Mouse (Mus musculus): Measurements from ENCODE around the gene Aknad1. TPM values are rescaled to one million over a fixed set of nuclear protein-coding genes. Genes with fewer than 3 reads are reported as not detected.

Aknad1 gene
- total RNA-seq, 2 experiments from 2014 or later = 0.14 to 0.30 TPM

DNA sequence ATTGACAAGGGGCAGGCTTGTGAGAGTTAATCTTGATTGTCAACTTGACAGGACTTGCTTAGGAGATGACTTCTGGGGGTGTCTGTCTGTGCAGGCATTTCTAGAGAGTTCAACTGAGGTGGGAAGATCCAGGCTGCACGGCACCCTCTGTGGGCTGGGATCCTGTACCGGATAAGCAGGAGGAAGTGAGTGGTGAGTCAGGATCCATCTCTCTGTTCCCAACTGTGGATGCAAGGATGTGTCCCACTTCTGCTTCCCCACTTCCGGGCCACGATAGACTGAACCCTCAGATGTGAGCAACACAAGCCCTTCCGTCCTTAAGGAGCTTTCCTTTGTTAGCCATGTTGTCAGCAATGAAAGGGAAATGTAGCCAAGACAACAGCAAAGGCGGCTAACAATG lies 47.1 kb downstream of the Aknad1 start:
- DNase-seq (ENCODE audit: low spot score) = no peak

- no peak for DNase-seq (ENCODE audit: low spot score)
Measured at GRCm38 (mm10) chr3:108787754-108788454, 48.4 kb downstream of the Aknad1 start.

DNA sequence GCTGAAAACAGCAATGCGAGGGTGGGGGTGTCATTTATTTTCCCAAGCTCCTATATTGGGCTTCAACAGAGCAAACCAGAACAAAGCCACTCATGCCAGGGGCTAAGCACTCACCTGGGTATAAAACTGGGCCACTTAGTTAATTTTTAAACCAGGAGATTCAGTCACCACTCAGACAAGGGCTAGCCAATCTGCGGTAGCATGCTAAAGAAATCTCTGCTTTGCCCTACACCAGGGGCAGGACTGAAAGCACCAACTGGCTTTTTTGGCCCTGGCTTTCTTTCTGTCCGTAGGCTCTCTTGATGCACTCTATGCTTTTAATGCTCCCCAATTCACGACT lies 49.0 kb downstream of the Aknad1 start:
- no peak for DNase-seq (ENCODE audit: low spot score)

DNA sequence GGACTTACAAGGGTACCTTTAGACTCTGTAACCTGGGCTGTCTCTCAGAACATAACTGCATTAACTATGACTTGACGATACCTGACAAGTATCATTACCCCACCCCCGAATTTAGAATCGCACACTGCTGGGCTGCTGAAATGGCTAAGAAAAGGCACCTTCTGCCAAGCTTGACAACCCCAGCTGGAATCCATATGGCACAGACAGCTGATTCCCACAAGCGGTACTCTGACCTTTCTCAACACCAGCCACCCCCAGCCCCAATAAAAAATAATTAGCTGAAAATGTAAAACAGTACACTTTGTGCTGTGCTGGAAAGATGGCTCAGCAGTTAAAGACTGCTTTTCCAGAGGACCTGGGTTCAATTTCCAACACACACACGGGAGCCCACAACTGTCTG lies 49.8 kb downstream of the Aknad1 start:
- no peak for DNase-seq (ENCODE audit: low spot score)

DNA sequence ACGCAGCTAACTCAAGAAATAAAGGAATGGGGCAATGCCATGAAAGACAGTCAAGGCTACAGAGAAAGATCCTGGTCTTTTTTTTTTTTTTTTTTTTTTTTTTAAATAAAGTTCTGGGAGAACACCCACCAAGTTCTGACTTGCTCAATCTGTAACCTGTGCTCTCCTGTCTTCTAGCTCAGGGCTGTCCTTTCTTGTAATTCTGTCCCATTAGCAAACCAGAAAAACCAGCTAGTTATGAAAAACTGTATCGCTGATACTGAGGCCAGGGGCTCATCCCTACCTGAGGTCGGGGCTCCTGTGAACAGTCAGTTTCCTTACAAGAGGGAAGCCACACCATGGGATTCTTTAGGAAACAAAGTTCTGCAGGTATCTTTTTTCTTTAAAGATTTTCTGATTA lies 51.0 kb downstream of the Aknad1 start:
- no peak for DNase-seq (ENCODE audit: low spot score)

- DNase-seq (ENCODE audit: low spot score) = no peak
Measured at GRCm38 (mm10) chr3:108791054-108791706, 51.7 kb downstream of the Aknad1 start.

DNA sequence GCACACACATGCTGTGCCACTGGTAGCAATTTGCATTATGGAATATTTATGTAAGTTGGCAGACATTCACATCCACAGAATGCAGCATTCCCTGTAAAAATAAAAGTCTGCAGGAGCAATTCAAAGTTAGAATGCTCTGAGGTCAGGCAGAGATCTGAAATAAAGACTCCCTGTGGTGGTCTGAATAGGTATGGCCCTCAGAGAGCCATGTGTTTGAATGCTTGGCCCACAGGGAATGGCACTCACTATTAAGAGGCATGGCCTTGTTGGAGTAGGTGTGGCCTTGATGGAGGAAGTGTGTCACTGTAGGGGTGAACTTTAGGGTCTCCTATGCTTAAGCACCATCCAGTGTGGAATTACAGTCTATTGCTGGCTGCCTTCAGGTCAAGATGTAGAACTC lies 53.0 kb downstream of the Aknad1 start:
- no peak for DNase-seq (ENCODE audit: low spot score)

DNA sequence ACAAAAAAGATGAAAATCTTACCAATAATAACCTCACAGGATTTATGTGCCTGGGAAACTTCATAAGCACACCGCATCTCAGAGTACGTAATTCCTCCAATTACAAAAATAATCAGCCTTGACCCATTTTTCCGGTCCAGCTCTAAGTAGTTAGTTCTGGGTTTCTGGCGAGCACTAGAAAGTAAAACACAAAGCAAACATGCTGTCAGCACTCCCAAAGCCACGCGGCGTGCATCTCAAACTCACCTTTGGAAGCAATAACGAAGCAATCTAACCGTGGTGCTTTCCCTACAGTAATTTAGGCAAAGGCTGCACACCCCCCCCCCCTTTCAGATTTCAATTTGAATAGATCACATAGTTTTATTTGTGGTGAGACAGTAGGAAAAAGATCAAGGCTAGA lies 55.3 kb downstream of the Aknad1 start:
- no peak for DNase-seq (ENCODE audit: low spot score)

- no peak for DNase-seq (ENCODE audit: low spot score)
Measured at GRCm38 (mm10) chr3:108795554-108796299, 56.3 kb downstream of the Aknad1 start.

DNA sequence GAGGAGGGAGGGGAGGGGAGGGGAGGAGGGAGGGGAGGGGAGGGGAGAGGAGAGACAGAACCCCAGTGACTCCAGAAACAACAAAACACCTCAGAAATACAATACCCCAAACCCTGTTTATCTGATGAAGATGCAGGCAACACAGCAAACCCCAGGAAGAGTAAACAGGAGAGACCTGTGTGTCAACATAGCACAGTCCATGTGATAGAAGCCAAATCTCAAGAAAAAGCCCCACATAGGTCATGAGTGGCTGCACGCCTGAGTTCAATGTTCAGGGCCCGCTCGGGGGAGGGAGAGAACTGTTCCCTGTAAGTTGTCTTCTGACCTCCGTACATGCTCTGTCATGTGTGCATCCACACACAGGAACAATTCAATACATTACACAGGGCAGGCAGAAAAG lies 56.9 kb downstream of the Aknad1 start:
- no peak for DNase-seq (ENCODE audit: low spot score)

- no peak for DNase-seq (ENCODE audit: low spot score)
Measured at GRCm38 (mm10) chr3:108797723-108798122, 58.3 kb downstream of the Aknad1 start.

GRCm38 (mm10) chr3:108798375-108798774 lies 58.9 kb downstream of the Aknad1 start:
- no peak for DNase-seq (ENCODE audit: low spot score)

- no peak for DNase-seq (ENCODE audit: low spot score)
Measured at GRCm38 (mm10) chr3:108805622-108806021, 66.2 kb downstream of the Aknad1 start.

DNA sequence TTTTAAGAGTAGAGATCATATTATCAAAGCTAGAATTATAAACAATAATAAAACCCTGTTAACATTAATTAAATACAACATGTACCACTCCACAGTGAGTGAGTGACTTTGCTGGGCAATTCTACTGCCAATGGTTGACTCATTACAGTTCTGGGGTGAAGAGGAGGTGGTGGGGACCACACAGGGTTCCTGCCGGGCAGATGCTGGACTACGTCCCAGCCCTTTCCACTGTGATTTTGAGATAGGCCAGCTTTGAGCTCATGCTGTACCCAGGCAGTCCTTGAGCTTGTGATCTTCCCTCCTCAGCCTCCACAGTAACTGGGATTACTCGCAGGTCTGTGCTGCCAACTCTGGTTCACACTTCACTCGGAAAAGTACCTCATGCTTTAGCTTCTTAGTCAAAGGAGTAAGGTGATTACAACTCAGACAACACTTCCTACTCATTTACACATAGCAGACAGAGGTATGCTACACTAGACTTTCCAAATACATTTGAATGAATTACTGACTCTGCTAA lies 71.3 kb downstream of the Aknad1 start:
- DNase-seq (ENCODE audit: low spot score) = no peak

DNA sequence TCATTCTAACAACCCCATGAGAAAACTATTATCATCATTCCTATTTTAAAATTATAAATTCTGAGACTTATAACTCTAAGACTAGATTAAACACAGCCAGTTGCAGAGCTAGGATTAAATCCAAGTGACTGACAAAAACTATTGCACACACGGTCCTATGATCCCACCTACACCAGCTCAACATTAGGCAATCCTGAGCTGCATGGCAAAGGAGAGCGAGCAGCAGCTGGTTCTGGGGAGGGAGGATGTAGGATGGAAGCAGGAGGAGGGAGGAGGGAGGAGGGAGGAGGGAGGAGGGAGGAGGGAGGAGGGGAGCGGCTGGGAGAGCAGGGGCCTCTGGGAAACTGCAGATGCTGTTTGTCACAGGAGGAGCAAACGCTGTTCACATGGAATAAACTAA lies 76.2 kb downstream of the Aknad1 start:
- DNase-seq (ENCODE audit: low spot score) = no peak

- DNase-seq (ENCODE audit: low spot score) = peak; percentile 76
Measured at GRCm38 (mm10) chr3:108830493-108830892, 91.0 kb downstream of the Aknad1 start.

GRCm38 (mm10) chr3:108831750-108832149 lies 92.3 kb downstream of the Aknad1 start:
- no peak for DNase-seq (ENCODE audit: low spot score)

Other genes with a start within 250 kb of the Aknad1 start
- not detected for gene 1700013F07Rik, start 205.5 kb upstream of the Aknad1 start, total RNA-seq (2021)
- gene 5330417C22Rik, start 203.1 kb upstream of the Aknad1 start, total RNA-seq (2021) = not detected
- 10 to 100 TPM; 12.7 to 14.1 TPM for gene Tmem167b, start 177.2 kb upstream of the Aknad1 start, total RNA-seq (2021)
- 10 to 100 TPM; 22.4 to 22.6 TPM for gene Taf13, start 168.0 kb upstream of the Aknad1 start, total RNA-seq (2021)
- gene Wdr47, start 148.4 kb upstream of the Aknad1 start, total RNA-seq (2021) = 1 to 10 TPM; 6.0 to 6.4 TPM
- gene Clcc1, start 85.7 kb upstream of the Aknad1 start, total RNA-seq (2021) = 10 to 100 TPM; 32.6 to 37.4 TPM
- under 1 TPM; 0.78 to 0.97 TPM for gene Gpsm2, start 17.3 kb upstream of the Aknad1 start, total RNA-seq (2021)
- 10 to 100 TPM; 37.0 to 39.0 TPM for gene Stxbp3, start 100.9 kb downstream of the Aknad1 start, total RNA-seq (2021)
- gene Fndc7, start 150.3 kb downstream of the Aknad1 start, total RNA-seq (2021) = not detected
- gene Prpf38b, start 172.1 kb downstream of the Aknad1 start, total RNA-seq (2021) = 10 to 100 TPM; 12.7 to 17.3 TPM
- gene Henmt1, start 200.2 kb downstream of the Aknad1 start, total RNA-seq (2021) = not detected
- not detected for gene Gm9857, start 200.8 kb downstream of the Aknad1 start, total RNA-seq (2021)

Data from gastrocnemius, adult 18-20 months (tissue).